Mouse (Mus musculus): ENCODE data around the gene Tmem151b.

The Tmem151b gene

DNA sequence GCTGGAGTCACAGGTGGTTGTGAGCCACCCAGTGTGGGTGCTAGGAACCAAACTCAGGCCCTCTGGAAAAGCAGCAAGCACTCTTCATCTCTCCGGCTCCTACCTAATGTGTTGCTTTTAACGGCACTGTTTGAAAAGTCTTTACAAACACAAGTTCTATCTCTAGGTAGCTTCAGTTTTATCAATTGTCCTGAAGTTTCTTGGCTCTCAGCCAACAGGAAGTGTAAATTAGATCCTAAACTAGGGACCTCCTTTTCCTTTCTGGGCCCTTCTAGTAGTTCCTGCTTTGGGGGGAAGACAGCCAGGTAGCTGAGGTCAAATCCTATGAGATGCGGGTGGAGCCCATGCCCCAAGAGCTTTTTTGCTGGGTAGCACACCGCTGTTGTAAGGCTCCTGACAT, 38.6 kb downstream of the Tmem151b start:
- DNase-seq (ENCODE audit: low spot score in 2 of 2), result no peak

DNA sequence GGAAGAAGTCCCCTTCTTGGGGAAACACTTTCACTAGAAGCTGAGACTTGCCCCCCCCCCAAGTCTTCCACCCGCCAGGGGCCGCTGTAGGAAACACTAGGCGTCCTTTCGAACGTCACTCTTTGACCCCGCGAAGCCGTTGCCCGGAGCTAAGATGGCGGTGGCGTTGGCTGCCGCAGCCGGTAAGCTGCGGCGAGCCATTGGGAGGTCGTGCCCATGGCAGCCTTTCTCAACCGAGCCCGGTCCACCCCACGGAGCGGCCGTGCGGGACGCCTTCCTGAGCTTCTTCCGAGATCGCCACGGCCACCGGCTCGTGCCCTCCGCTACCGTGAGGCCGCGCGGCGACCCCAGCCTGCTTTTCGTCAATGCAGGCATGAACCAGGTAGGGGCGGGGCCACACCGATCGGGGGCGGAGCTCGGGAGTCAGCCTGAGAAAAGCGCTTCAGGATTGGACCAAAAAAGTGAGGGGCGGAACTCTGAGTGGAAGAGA, 42.7 kb downstream of the Tmem151b start, which contains the start of gene Aars2:
Gene Aars2 (plus strand): TSS at position 142 of the 490 bp plus-strand sequence.
- DNase-seq (ENCODE audit: low spot score in 2 of 2), result peak; percentile 86 to 95

DNA sequence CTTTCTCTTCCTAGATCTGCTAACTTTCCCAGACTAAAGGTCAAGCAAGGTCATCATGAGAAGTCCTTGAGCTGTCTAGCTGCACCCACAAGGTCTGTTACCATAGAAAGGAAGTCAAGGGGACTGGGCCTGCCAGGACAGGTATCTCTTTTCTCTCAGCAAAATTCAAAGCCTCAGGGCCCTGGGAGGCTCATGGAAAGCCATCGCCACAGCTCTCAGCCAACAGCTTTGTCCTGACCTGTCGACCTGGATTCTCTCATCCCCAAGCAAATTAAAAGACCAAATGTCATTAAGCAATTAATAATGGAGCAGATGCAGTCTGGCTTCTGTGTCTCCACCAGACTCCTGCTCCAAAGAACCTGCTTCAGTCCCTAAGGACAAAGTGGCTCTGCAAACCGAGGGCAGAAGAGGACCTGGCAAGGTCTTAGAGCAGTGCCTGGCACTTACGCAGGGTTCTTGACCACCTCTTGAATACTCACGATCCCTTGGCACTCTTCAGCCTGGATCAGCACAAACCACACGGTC, 43.5 kb downstream of the Tmem151b start:
- DNase-seq (ENCODE audit: low spot score in 2 of 2), result no peak

DNA sequence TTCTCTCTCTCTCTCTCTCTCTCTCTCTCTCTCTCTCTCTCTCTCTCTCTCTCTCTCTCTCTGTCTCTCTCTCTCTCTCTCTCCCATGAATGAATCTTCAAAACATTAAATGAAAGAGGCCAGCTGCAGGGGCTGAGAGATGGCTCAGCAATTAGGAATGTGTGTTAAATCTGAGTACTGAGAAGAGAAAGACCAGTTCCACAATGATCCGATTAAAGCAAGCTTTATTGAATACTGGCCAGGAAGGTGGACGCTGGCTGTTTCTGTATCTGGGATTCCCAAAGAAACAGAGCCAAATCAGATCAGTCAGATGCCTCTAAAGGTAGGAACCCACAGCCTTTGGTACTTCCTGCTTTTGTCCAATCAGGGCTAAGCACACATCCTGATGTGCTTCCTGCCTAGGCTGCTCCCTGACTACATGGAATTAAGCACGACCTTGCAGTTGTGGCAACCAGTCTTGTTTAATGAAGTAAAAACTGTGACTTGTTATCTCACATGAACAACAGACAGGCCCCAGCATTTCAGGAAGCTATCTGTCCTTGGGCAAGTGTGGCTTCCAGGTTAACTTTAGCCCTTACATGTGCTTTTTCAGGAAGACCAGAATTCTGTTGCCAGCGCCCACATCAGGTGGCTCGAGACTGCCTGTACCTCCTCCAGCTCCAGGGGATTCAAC, 46.0 kb downstream of the Tmem151b start:
- no peak for DNase-seq (ENCODE audit: low spot score in 2 of 2)

DNA sequence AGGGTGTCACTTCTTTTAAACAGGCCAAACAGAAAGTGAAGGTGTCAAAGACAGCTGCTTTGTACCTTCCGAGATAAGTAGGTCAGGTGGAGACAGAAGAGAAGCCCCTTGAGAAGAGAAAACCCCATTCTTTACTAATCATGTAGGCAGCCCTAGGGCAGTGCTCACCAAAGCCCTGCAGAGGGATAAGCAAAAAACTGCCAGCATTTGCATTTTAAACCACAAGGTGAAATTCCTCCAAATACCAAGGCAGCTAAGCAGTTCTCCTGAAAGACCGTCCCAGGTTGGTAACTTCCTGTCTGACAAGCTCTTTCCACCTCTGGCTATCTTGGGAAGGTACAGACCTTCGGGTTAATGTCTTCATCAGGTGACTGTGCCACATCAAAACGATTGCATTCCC, 47.2 kb downstream of the Tmem151b start:
- no peak for DNase-seq (ENCODE audit: low spot score in 2 of 2)

DNA sequence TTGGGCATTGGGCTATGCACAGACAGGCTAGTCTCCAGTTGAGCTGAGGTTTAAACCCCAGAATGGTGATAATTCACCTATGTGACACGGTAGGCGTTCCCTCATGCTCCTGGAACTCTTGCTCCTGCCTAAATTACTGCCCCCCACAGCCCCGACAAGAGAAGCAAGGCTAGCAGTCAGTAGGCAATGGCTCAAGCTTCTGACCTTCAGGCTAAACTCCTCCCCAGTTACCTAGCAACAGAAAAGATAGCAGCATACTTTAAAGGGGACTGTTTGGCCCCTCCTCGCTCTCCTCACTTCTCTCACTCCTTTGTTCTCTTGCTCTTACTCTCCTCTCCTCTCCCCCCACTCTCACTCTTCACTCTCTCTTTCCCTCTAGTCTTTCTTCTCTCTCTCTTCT, 48.5 kb downstream of the Tmem151b start:
- no peak for DNase-seq (ENCODE audit: low spot score in 2 of 2)

DNA sequence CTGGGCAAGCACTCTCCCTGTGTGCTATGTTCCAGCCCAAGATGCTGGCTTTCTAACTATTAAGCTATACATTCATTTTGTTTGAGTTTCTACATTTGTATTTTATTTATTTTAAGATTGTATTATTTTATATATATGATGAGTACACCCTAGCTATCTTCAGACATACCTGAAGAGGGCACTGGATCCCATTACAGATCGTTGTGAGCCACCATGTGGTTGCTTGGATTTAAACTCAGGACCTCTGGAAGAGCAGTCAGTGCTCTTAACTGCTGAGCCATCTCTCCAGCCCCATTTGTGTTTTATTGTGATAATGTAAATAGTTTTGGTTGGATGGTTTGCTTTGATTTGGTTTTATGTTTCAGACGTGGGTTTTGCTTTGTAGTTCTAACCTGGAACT, 50.0 kb downstream of the Tmem151b start:
- no peak for DNase-seq (ENCODE audit: low spot score in 2 of 2)

DNA sequence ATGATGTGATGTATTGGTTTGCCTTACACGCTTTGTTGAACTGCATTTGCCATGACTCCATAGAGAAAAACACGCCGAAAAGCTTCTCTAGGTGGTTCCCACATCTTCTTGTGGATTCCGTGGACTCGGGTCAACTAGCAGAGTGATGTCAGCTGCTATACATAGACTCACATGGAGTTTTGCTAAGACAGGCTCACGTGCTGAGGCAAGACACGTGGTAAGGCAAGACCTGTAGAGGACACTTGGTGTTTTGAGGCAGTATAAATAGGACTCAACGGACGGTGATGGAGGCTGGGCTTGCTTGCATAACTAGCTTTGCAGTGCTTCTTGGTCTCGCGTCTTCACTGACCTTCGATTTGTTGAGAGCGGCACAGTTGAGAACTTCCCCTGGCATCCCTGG, 51.1 kb downstream of the Tmem151b start:
- no peak for DNase-seq (ENCODE audit: low spot score in 2 of 2)

DNA sequence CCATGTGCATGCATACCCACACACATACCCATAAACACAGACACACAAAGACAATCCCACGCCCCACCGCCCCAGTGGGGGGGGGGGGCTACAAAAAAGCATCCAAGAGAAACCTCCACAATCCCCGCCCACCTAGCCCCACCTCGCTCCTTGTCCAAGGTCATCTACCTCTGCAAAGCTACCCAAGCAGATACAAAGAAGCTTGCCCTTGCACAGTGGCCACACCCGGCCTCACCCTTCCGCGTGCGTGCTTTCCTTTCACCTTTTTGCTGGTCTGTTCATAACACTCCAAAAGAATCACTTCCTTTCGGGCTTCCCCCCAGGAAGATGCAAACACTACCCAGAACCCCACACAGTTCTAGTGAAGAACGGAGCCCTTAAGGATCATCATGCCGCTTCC, 54.1 kb downstream of the Tmem151b start:
- DNase-seq (ENCODE audit: low spot score in 2 of 2), result no peak
